Mouse (Mus musculus) heart, postnatal 0 days (tissue): ENCODE measurements around the gene Trak1. TPM values are rescaled to one million over a fixed set of nuclear protein-coding genes. Genes with fewer than 3 reads are reported as not detected.

Source experiments
- ATAC-seq: fragments of 200-750 bp; cut with Nextera tagmentation; 2 replicates; pipeline ENCODE4 v1.8.0; 2017; ENCODE audit warnings: low read depth, moderate number of reproducible peaks, moderate library complexity; ENCODE audit not compliant: insufficient read depth
- DNase-seq: peaks from one replicate; pipeline ENCODE4 v3.0.0-alpha.2; 2016; ENCODE audit warnings: low spot score
- H3K27ac ChIP-seq: fragments of 300-500 bp; sonication (generic); 2 replicates; pipeline ENCODE4 v1.5.1; 2014; ENCODE audit warnings: low read depth, mild to moderate bottlenecking
- H3K27me3 ChIP-seq: fragments of 300-500 bp; sonication (generic); 2 replicates; pipeline ENCODE4 v1.6.1; 2014; ENCODE audit warnings: low read length, mixed read lengths; ENCODE audit not compliant: control insufficient read depth, insufficient read depth
- H3K36me3 ChIP-seq: fragments of 300-500 bp; sonication (generic); replicated peaks from 2 replicates; pipeline ENCODE4 v1.6.1; 2014; ENCODE audit warnings: low read length, mixed read lengths; ENCODE audit not compliant: control insufficient read depth, insufficient read depth
- H3K4me1 ChIP-seq: fragments of 300-500 bp; sonication (generic); 2 replicates; pipeline ENCODE4 v1.6.1; 2014; ENCODE audit warnings: antibody characterized with exemption; ENCODE audit not compliant: control insufficient read depth, insufficient read depth
- H3K4me2 ChIP-seq: fragments of 300-500 bp; sonication (generic); 2 replicates; pipeline ENCODE4 v1.6.1; 2014; ENCODE audit warnings: low read depth, mild to moderate bottlenecking, low read length, moderate library complexity
- H3K4me3 ChIP-seq: fragments of 300-500 bp; sonication (generic); 2 replicates; pipeline ENCODE4 v1.5.1; 2014; ENCODE audit warnings: low read depth, low read length
- H3K9ac ChIP-seq: fragments of 300-500 bp; sonication (generic); replicated peaks from 2 replicates; pipeline ENCODE4 v1.6.1; 2014; ENCODE audit warnings: low read depth, low read length, mixed read lengths
- H3K9me3 ChIP-seq: fragments of 300-500 bp; sonication (generic); replicated peaks from 2 replicates; pipeline ENCODE4 v1.6.1; 2016; ENCODE audit warnings: low read length; ENCODE audit not compliant: control insufficient read depth
- CTCF ChIP-seq: IDR thresholded peaks from 2 replicates; pipeline ENCODE4 v1.5.1; 2016; ENCODE audit warnings: antibody characterized with exemption, control low read depth, low read depth
- EP300 ChIP-seq: IDR thresholded peaks from 2 replicates; pipeline ENCODE4 v1.6.1; 2016; ENCODE audit warnings: antibody characterized with exemption, low read depth
- WGBS: fragments of 180-500 bp; shearing (Covaris S2); extraction: QIAGEN DNeasy Blood & Tissue Kit; methylation state at CpG from one replicate; pipeline ENCODE4 v1.1.7; 2014; 5-methylcytosine and 5-hydroxymethylcytosine counted together
- polyA plus RNA-seq: library from polyadenylated mRNA; unstranded; fragments of >200 nt; fragmentation: Nextera tagmentation; extraction: Ambion mirVana; gene quantifications from 2 replicates; pipeline ENCODE4 v1.2.1, GENCODE M21; 2015
- total RNA-seq: library from RNA; depleted of rRNA; stranded (reverse); fragments of >200 nt; gene quantifications from 2 replicates; pipeline ENCODE4 v1.2.3, GENCODE M21; 2014; ENCODE audit warnings: low replicate concordance

Trak1 gene
- total and polyA plus RNA-seq, 2 experiments from 2014 or later, result 59.3 to 113 TPM

DNA sequence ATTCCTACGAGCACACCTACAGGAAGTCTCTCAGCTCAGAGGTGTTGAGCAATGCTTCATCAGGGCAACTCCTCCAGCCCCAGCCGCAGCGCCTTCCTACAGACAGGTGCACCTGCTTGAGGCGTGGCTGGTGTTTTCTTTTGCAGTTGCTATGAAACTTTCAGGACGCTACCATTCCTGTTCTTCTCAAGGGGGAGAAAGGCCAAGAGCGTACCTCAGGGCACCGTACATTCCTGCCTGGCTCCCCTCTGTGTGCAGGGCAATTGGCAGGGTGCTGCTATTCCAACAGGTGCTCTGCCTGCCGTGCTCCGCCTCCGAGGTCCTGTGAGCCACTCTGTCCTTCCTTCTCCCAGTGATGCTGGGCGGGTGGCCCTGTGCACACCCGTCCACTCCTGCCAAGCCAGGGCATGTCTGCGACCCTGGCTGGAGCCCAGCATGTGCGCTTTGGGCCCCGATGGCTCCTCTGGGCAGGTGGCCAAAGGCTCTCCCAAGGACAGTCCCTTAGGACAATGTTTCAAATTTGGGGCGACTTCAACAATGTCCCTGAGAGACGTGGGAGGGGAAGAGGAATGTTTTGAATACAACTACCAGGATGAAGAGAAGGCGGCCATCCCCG lies 118.4 kb downstream of the Trak1 start:
- peak overlapping the region; percentile 14; the same call in 1 of the 2 replicates for H3K27ac ChIP-seq
- H3K36me3 ChIP-seq, result peaks cover 7% of the 10 kb centered on the region; the same call in 1 of the 2 replicates
- DNase-seq, result no peak
- H3K27me3 ChIP-seq, result no peaks in the 10 kb centered on the region
- H3K9ac ChIP-seq, result no peak overlapping the region
- peaks cover 8% of the 10 kb centered on the region for H3K4me1 ChIP-seq
- H3K9me3 ChIP-seq, result no peaks in the 10 kb centered on the region
- H3K4me3 ChIP-seq, result no peak overlapping the region
- H3K4me2 ChIP-seq, result no peak overlapping the region
- WGBS, result 48% methylated on average over 19 of the region's 19 CpGs
- TF ChIP-seq CTCF, result no peak
- no peak for TF ChIP-seq EP300
- peak; percentile 83 for ATAC-seq

GRCm38 (mm10) chr9:121416460-121416859 lies 119.2 kb downstream of the Trak1 start:
- TF ChIP-seq CTCF (no peak), EP300 (no peak)
- Histone ChIP-seq H3K4me3 (no peak overlapping the region), H3K27me3 (no peaks in the 10 kb centered on the region), H3K27ac (0 out of 2 replicates have a peak overlapping the region, but pooled peaks have one; percentile 14), H3K9ac (no peak overlapping the region), H3K4me2 (no peak overlapping the region), H3K36me3 (peaks cover 7% of the 10 kb centered on the region; the same call in 1 of the 2 replicates), H3K4me1 (peaks cover 8% of the 10 kb centered on the region), H3K9me3 (no peaks in the 10 kb centered on the region)
- DNase-seq (no peak), ATAC-seq (no peak)
- WGBS, result 95% methylated on average over 5 of the region's 5 CpGs

- no peak overlapping the region for H3K4me2 ChIP-seq
- no peak overlapping the region for H3K4me3 ChIP-seq
- H3K4me1 ChIP-seq, result peaks cover 8% of the 10 kb centered on the region
- no peak overlapping the region for H3K27ac ChIP-seq
- no peaks in the 10 kb centered on the region for H3K9me3 ChIP-seq
- TF ChIP-seq EP300, result no peak
- peak; percentile 1; the same call in 1 of the 2 replicates for TF ChIP-seq CTCF
- DNase-seq (no peak), ATAC-seq (no peak)
- H3K27me3 ChIP-seq, result no peaks in the 10 kb centered on the region
- 51% methylated on average over 7 of the region's 7 CpGs for whole genome bisulfite sequencing
- peaks cover 7% of the 10 kb centered on the region; the same call in 1 of the 2 replicates for H3K36me3 ChIP-seq
- no peak overlapping the region for H3K9ac ChIP-seq
Observed at GRCm38 (mm10) chr9:121416872-121417637, 119.8 kb downstream of the Trak1 start.

- no peak overlapping the region for H3K4me2 ChIP-seq
- 84% methylated on average over 3 of the region's 3 CpGs for WGBS
- H3K27me3 ChIP-seq, result no peaks in the 10 kb centered on the region
Observed at GRCm38 (mm10) chr9:121419011-121419410, 121.7 kb downstream of the Trak1 start.

DNA sequence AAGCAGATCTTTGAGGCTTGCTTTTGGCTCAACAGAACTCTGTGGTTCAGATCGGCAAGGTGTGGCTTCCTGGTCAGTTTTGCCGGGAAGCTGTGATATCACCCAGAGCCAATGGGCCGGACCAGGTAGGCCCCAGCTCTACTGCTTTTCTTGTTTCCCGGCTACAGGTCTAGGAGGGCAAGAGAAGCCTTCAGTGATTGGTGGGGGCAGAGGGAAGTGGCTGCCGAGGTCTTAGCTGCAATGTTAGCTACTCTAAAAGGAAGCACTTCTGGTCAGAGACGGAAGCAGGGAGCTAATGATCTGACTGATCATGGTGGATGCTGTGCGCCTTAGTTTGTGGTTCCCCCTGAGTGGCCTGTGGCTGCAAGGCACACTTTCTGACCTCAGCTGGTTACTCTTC lies 122.3 kb downstream of the Trak1 start:
- Histone ChIP-seq H3K27ac (no peak overlapping the region), H3K36me3 (no peaks in the 10 kb centered on the region), H3K4me2 (no peak overlapping the region), H3K9me3 (no peaks in the 10 kb centered on the region), H3K9ac (no peak overlapping the region), H3K27me3 (no peaks in the 10 kb centered on the region), H3K4me3 (no peak overlapping the region), H3K4me1 (peaks cover 11% of the 10 kb centered on the region)
- no peak for DNase-seq
- no peak for ATAC-seq
- no peak for TF ChIP-seq CTCF
- no peak for TF ChIP-seq EP300
- WGBS, result 65% methylated on average over 7 of the region's 7 CpGs

More at GRCm38 (mm10) chr9:121419011-121419410, 121.7 kb downstream of the Trak1 start:
- ATAC-seq, result no peak
- DNase-seq, result no peak
- Histone ChIP-seq H3K4me3 (no peak overlapping the region), H3K27ac (no peak overlapping the region), H3K4me1 (peaks cover 8% of the 10 kb centered on the region), H3K9ac (no peak overlapping the region), H3K9me3 (no peaks in the 10 kb centered on the region), H3K36me3 (peaks cover under 1% of the 10 kb centered on the region; the same call in 1 of the 2 replicates)
- TF ChIP-seq CTCF (no peak), EP300 (no peak)
